In the genomic region with DNA sequence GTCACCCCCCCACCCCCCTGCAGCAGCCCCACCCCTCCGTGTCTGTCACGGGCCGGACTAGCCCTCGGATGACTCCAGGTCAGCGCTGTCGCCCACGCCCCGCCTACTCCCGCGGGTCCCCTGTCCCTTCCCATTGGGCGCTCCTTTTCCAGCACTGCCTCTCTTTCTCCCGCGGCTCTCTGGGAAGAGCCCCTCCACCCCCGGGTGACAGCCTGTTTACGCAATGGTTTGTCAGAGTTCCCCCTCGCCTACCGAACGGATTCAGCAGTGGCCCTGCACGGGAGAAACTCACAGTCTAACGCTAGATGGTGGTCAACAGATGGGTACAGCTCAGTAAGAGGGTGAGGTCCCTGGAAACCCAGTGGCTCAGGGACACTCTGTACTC, we compare ENCODE assay signal across 8 mouse cellular contexts. TPM values are rescaled to one million over a fixed set of nuclear protein-coding genes. Genes with fewer than 3 reads are reported as not detected.
DNase-seq lines count a peak whose midpoint lies in the region; ATAC-seq lines count a peak whose summit lies in the region.

No protein-coding gene starts in this region.

- peak; percentile 75 for DNase-seq in A20 (ENCODE audit: low read depth, low spot score)
- peak; percentile 85 to 88 for DNase-seq in adrenal gland, adult (ENCODE audit: inconsistent age in 2 of 2, low spot score in 1 of 2)
- DNase-seq in embryo, embryonic 10.5 days (ENCODE audit: low spot score), result peak; percentile 83
- DNase-seq in heart, adult 11 months, result peak; percentile 99
- DNase-seq in kidney, adult 18-20 months, result peak; percentile 56
- DNase-seq in neural tube, embryonic 11.5 days (ENCODE audit: low spot score), result peak; percentile 78
- peak; percentile 64 for DNase-seq in testis, postnatal 14 days (ENCODE audit: low spot score)

- peak; percentile 87 for ATAC-seq in liver, embryonic 15.5 days (ENCODE audit: insufficient read depth)
- ATAC-seq in neural tube, embryonic 11.5 days (ENCODE audit: insufficient read depth, low FRiP score, low TSS enrichment), result peak; percentile 87

- WGBS in liver, embryonic 15.5 days (ENCODE audit: insufficient replicate concordance), result under 1% methylated on average over 20 of the region's 20 CpGs
- WGBS in neural tube, embryonic 11.5 days, result under 1% methylated on average over 20 of the region's 20 CpGs

- H3K27me3 ChIP-seq in liver, embryonic 15.5 days, result peaks cover 5% of the 10 kb centered on the region; the same call in 1 of the 2 replicates
- no peaks in the 10 kb centered on the region for H3K27me3 ChIP-seq in neural tube, embryonic 11.5 days (ENCODE audit: control insufficient read depth, insufficient read depth, low read length)

- peaks cover 30% of the 10 kb centered on the region for H3K4me1 ChIP-seq in liver, embryonic 15.5 days (replicated peaks)
- H3K4me1 ChIP-seq in neural tube, embryonic 11.5 days (ENCODE audit: control insufficient read depth, insufficient read depth, low read length), result peaks cover 2% of the 10 kb centered on the region; the same call in 1 of the 2 replicates

- peak overlapping the region; percentile 76 for H3K4me2 ChIP-seq in liver, embryonic 15.5 days
- H3K4me2 ChIP-seq in neural tube, embryonic 11.5 days (ENCODE audit: low read depth), result peak overlapping the region; percentile 87

- H3K27ac ChIP-seq in liver, embryonic 15.5 days (replicated peaks), result peak overlapping the region; percentile 90
- peak overlapping the region; percentile 50; the same call in 1 of the 2 replicates for H3K27ac ChIP-seq in neural tube, embryonic 11.5 days (ENCODE audit: low read depth, low read length)

- no peaks in the 10 kb centered on the region for H3K36me3 ChIP-seq in liver, embryonic 15.5 days (replicated peaks)
- H3K36me3 ChIP-seq in neural tube, embryonic 11.5 days (ENCODE audit: control insufficient read depth, insufficient read depth, low read length), result no peaks in the 10 kb centered on the region

- H3K9ac ChIP-seq in liver, embryonic 15.5 days, result peak overlapping the region; percentile 81
- peak overlapping the region; percentile 75 for H3K9ac ChIP-seq in neural tube, embryonic 11.5 days (ENCODE audit: low read length)

- H3K4me3 ChIP-seq in liver, embryonic 15.5 days (replicated peaks), result peak overlapping the region; percentile 79
- peak overlapping the region; percentile 65 for H3K4me3 ChIP-seq in neural tube, embryonic 11.5 days (ENCODE audit: low read depth, low read length)

- H3K9me3 ChIP-seq in liver, embryonic 15.5 days (replicated peaks), result no peaks in the 10 kb centered on the region
- no peaks in the 10 kb centered on the region for H3K9me3 ChIP-seq in neural tube, embryonic 11.5 days (ENCODE audit: control insufficient read depth, low read length)

RNA-seq across cellular contexts. Expression of gene Pkmyt1, which starts 0.6 kb away (rescaled TPM):
- 28.8 and 34.7 TPM in 2 replicates for polyA plus RNA-seq in liver, embryonic 15.5 days (2015; fragmentation: Nextera tagmentation; extraction: Ambion mirVana)
- 37.2 and 44.5 TPM in 2 replicates for polyA plus RNA-seq in neural tube, embryonic 11.5 days (2014; fragmentation: Nextera tagmentation; extraction: Ambion mirVana)

RNA-seq across cellular contexts. Expression of gene 1520401A03Rik, which starts 4.2 kb away (rescaled TPM):
- polyA plus RNA-seq in liver, embryonic 15.5 days (2015; fragmentation: Nextera tagmentation; extraction: Ambion mirVana), result 0.10 and 0.15 TPM in 2 replicates
- 0.25 and 0.58 TPM in 2 replicates for polyA plus RNA-seq in neural tube, embryonic 11.5 days (2014; fragmentation: Nextera tagmentation; extraction: Ambion mirVana)

RNA-seq across cellular contexts. Expression of gene Paqr4, which starts 13.9 kb away (rescaled TPM):
- 7.9 and 8.0 TPM in 2 replicates for polyA plus RNA-seq in liver, embryonic 15.5 days (2015; fragmentation: Nextera tagmentation; extraction: Ambion mirVana)
- 31.4 and 37.1 TPM in 2 replicates for polyA plus RNA-seq in neural tube, embryonic 11.5 days (2014; fragmentation: Nextera tagmentation; extraction: Ambion mirVana)

RNA-seq across cellular contexts. Expression of gene Kremen2, which starts 18.9 kb away (rescaled TPM):
- not detected in 2 replicates for polyA plus RNA-seq in liver, embryonic 15.5 days (2015; fragmentation: Nextera tagmentation; extraction: Ambion mirVana)
- 6.8 and 7.8 TPM in 2 replicates for polyA plus RNA-seq in neural tube, embryonic 11.5 days (2014; fragmentation: Nextera tagmentation; extraction: Ambion mirVana)

RNA-seq across cellular contexts. Expression of gene Cldn9, which starts 42.9 kb away (rescaled TPM):
- not detected in 2 replicates for polyA plus RNA-seq in liver, embryonic 15.5 days (2015; fragmentation: Nextera tagmentation; extraction: Ambion mirVana)
- polyA plus RNA-seq in neural tube, embryonic 11.5 days (2014; fragmentation: Nextera tagmentation; extraction: Ambion mirVana), result 1.3 and 1.9 TPM in 2 replicates

Comparison
In these comparisons a context has a peak if more than half of its experiments do, and no peak if none do; other contexts are left out.
1. Peak in every context shown above with its lines: DNase-seq, ATAC-seq, H3K4me3 ChIP-seq and H3K27ac ChIP-seq.